Mouse (Mus musculus) brown adipose tissue, adult 24 weeks (tissue): ENCODE results near the gene Unk. TPM values are rescaled to one million over a fixed set of nuclear protein-coding genes. Genes with fewer than 3 reads are reported as not detected.

Source experiments
- H3K27ac ChIP-seq: fragments of 200-500 bp; replicated peaks from 2 replicates; pipeline ENCODE4 v1.5.1; 2012; ENCODE audit warnings: low read depth, mild to moderate bottlenecking, low read length
- H3K4me1 ChIP-seq: fragments of 200-500 bp; 2 replicates; pipeline ENCODE4 v1.6.1; 2012; ENCODE audit warnings: low read length, mixed read lengths; ENCODE audit not compliant: control insufficient read depth, insufficient read depth, insufficient read length
- H3K4me3 ChIP-seq: fragments of 200-500 bp; 2 replicates; pipeline ENCODE4 v1.5.1; 2012; ENCODE audit warnings: low read depth, mild to moderate bottlenecking, low read length, moderate library complexity; ENCODE audit not compliant: insufficient read depth
- polyA plus RNA-seq: library from polyadenylated mRNA; stranded (reverse); fragments of >200 nt; gene quantifications from 2 replicates; pipeline ENCODE4 v1.2.4, GENCODE M21; 2012; ENCODE audit not compliant: missing spikeins, insufficient read depth, insufficient read length

The Unk gene
- polyA plus RNA-seq, 1 experiment = 2.9 TPM

DNA sequence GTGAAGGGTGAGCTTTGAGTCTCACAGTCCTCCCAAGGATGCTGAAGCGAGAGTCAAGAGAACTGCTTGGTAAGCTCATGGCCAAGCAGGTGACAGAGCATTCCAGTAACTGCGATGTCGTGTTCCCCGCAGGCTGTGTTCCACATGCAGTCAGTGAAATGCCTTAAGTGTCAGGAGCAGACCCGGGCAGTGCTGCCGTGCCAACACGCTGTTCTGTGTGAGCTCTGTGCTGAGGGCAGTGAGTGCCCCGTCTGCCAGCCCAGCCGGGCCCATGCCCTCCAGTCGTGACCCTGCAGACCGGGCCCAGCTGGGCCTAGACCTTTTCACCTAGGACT, 29.5 kb downstream of the Unk start:
- Histone ChIP-seq H3K4me1 (no peaks in the 10 kb centered on the region), H3K4me3 (no peak overlapping the region), H3K27ac (no peak overlapping the region)

DNA sequence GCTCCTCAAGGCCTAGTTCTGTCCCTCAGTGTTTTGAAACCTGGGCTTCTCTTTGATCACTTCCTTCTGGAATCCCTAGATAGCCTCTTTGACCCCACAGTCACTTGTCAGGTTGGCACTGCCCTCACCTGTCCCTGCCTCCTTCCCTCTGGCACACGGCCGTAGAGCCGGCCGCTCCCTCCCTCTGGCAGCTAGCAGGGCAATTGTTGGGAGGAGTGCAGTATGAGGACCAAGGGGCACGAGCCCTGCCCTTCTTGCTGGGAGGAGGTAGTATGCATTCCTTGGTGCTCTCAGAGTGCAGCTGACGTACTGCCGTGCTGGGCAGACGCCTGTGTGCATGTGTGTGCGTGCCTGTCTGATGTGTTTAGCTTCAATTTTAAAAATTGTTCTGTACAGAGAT, 30.5 kb downstream of the Unk start:
- no peak overlapping the region for H3K4me3 ChIP-seq
- H3K27ac ChIP-seq = no peak overlapping the region
- H3K4me1 ChIP-seq = no peaks in the 10 kb centered on the region

DNA sequence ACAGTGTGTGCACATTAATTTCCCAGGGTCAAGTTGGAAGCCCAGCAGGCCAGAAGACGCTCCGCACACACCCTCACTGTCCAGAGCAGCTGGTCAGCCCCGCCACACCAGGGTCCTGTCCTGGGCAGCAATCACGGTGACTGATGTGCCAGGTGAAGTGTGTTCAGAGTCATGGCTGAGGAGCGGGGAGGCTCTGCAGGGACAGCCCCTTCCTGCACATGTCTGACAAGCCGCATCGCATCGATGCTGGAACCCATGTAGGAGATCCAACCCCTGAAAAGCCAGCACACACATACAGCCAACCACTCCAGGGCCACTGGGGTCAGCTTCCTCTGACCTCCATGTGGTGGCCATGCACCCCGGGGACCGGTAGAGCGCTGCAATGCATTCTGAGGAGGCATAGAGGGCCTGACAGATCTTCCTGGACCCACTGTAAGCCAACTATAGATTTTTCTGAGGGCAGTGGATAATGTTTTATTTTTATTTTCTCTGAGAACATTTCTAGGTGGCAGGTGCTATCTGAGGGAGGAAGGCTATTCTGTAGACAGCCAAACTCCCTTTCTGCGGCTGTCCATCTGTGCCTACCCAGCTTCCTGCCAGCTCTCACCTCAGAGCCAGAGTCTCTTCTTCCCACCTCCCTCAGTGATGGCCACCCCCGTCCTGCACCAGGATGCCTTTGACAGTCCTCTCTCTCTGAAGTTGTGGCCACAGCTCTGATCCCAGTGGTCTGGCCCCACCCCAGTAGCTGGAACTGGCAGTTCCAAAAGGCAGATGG, 31.7 kb downstream of the Unk start:
- no peaks in the 10 kb centered on the region for H3K4me1 ChIP-seq
- no peak overlapping the region for H3K4me3 ChIP-seq
- no peak overlapping the region for H3K27ac ChIP-seq

DNA sequence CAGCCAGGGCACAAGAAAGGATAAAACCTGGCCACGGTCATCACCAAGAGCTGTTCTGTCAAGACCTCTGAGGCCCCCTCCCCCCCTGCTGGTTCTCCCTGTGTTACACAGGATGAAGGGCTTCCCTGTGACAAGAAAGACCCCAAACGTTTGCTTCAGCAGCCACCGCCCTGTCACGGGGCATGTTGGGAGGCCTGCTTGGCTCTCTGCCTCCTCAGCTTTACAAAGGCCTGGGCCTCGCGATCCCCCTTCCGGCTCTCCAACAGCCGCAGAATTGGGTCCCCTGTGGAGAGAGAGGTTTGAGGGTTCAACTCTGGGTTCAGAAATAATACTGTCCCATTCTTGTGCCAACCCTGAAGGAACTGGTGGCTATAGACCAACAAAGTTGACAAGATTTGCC, 32.4 kb downstream of the Unk start:
- no peak overlapping the region for H3K27ac ChIP-seq
- no peaks in the 10 kb centered on the region for H3K4me1 ChIP-seq
- no peak overlapping the region for H3K4me3 ChIP-seq

DNA sequence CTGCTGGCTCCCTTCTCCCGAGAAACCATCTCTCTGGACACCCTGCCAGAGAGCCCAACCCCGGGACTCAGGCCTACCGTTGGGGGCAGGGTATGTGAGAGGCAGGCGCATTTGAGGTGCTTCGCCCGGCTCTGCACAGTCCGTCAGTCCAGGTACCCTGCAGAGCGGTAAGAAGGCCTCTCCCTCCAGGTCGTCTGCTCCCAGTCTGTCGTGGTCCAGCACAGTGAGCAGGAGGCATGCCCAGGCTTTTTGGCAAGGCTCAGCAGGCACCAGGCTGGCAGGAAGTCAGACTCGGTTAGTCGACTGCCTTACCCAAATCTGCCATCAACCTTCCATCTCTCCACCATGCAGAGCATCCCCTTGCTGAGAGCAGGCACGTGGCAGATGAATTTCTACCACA, 33.4 kb downstream of the Unk start:
- Histone ChIP-seq H3K4me1 (no peaks in the 10 kb centered on the region), H3K4me3 (no peak overlapping the region), H3K27ac (no peak overlapping the region)

DNA sequence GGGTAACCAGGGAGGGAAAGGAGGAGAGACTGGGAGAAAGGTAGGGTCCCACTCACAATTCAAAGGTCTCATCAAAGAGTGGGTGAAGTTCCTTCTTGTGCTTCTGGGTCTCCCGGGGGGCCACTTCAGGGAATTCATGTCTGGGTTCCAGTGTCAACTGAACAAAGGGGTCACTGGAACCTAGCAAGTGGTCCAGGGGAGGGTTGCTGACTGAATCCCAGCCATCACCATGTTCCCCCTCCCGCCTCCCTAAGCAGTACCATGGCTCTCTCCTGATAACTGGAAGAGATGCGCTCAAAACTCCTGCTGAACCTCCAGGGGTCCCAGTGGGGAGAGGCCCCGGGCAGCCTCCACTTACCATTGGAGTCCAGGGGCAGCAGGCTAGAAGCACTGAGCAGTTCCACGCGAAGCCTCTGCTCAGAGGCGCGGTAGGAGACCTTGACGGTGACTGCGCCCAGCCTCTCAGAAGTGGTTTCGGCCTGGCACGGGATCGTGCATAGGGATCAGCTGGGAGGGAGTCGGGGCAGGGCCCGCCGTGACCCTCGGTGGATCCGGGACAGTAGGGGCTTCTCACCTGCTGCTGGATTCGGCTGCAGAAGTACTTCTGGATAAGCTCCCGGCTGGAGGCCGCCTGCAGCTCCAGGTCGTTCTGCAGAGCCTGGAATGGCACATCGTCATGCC, 34.2 kb downstream of the Unk start:
- Histone ChIP-seq H3K27ac (no peak overlapping the region), H3K4me3 (no peak overlapping the region), H3K4me1 (no peaks in the 10 kb centered on the region)

DNA sequence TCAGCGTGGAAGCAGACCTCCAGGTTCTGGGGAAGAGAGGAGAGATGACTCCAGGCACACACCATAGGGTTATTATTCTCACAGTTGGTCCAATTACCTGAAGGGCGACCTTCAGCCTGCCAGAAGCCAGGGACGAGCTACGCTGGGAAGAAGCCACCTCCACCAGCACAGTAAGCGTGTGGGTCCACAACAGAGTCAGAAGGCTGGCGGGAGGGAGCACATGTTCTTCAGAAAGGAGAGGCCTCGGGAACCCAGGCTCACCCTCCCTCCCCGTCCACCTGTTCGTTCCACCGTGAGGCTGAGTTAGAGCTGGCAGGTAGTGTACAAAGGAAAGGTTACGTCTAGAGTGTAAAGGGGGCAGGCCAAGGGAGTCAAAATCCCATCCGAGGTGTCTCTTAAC, 35.2 kb downstream of the Unk start:
- H3K4me1 ChIP-seq = no peaks in the 10 kb centered on the region
- H3K27ac ChIP-seq = no peak overlapping the region
- no peak overlapping the region for H3K4me3 ChIP-seq

DNA sequence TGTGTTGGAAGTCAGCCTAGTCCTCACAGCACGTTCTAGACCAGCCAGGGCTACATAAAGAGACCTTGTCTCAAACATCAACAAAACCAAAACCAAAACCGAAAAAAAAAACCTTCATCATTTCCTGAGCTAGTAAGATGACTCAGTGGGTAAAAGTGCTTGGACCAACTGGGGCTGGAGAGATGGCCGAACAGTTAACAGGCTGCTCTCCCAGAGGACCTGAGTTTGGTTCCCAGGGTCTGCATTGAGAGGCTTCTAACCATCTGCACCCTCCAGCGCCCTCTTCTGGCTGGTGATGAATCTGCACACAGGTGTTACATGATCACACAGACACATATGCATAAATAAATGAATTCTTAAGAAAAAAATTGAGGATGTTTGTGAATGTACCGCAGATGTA, 41.4 kb downstream of the Unk start:
- Histone ChIP-seq H3K4me1 (no peaks in the 10 kb centered on the region), H3K27ac (no peak overlapping the region), H3K4me3 (no peak overlapping the region)

DNA sequence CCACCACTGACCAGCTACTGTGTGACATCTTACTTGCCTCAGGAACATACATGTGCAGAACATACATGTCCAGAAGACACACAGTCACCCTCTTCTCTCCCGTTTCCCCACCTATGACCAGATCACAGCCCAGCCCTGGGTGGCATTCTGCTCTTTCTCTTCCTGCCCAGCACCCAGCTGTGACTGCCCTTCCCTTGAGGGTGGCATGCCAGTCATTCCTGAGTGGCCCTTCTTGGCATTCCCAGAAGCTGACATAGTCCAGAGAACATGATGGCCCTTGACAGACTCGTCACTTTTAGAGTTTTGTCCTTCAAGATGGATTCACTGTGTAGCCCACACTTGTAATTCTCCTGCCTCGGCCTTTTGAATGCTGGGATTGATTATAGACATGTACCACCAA, 42.5 kb downstream of the Unk start:
- no peak overlapping the region for H3K4me3 ChIP-seq
- no peak overlapping the region for H3K27ac ChIP-seq
- no peaks in the 10 kb centered on the region for H3K4me1 ChIP-seq

DNA sequence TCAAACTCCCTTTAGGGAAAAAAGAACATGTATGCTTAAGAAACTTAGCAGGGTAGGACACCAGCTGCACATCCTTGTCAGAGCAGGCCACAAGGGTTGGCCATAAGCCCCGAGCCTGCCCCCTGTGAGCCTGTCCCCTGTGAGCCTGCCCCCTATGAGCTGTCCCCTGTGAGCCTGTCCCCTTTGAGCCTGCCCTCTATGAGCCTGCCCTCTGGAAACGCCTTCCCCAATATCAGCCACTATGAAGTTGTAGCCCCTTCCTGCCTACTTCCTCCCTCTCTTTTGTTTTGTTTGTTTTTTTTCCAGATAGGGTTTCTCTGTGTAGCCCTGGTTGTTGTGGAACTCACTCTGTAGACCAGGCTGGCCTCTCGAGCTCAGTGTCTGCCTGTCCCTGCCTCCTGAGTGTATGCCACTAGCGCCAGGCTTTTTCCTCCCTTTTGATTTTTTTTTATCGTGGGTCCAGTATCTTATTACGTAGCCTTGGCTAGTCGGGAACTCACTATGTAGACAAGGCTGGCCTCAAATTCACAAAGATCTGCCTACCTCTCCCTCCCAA, 44.4 kb downstream of the Unk start:
- Histone ChIP-seq H3K27ac (no peak overlapping the region), H3K4me1 (no peaks in the 10 kb centered on the region)

DNA sequence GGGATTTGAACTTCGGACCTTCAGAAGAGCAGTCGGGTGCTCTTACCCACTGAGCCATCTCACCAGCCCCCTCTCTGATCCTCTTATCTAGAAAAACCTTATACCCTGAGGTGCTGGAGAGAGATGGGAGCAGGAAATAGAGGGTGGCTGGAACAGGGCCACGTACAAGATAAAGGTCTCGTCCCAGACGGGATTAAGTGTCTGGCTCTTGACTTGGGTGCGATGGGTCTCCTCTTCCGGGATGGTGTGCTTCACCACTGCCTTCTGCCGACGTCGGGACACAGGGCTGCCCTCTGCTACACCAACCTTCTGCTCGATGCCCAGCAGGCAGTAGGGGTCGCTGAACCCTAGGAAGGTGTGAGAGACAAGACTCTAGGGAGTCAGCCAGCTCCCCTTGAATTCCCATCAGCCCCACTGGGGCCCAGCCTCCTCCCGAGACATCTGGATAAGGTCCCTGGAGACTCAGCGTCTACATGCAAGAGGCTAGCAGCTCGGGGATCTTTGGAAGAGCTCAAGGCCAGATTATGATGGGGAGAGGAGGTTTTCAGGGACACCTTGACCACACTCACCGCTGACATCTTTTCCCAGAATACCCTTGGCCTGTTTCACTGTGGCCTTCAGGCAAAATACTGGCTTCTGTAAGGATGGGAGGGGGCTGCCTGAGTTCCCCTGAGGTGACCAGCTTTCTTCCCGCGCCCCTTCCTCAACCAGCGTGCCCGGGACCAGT, 45.6 kb downstream of the Unk start:
- Histone ChIP-seq H3K4me1 (no peaks in the 10 kb centered on the region), H3K27ac (no peak overlapping the region), H3K4me3 (no peak overlapping the region)

More for the DNA sequence above, 44.4 kb downstream of the Unk start:
- H3K4me3 ChIP-seq = no peak overlapping the region

DNA sequence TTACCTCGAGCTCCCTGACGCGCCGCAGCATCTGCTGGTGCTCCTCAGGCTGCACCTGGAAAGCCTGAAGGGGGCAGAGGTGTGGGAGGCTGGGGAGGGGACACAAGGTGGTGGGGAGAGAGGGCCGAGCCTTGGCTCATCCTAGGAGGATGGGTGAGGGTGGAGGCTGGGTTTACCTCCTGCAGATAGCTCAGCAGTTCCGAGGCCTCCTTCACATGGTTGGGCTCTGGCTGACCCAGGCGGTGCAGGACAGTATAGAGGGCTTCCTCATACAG, 46.1 kb downstream of the Unk start:
- Histone ChIP-seq H3K4me3 (no peak overlapping the region), H3K4me1 (no peaks in the 10 kb centered on the region), H3K27ac (no peak overlapping the region)

DNA sequence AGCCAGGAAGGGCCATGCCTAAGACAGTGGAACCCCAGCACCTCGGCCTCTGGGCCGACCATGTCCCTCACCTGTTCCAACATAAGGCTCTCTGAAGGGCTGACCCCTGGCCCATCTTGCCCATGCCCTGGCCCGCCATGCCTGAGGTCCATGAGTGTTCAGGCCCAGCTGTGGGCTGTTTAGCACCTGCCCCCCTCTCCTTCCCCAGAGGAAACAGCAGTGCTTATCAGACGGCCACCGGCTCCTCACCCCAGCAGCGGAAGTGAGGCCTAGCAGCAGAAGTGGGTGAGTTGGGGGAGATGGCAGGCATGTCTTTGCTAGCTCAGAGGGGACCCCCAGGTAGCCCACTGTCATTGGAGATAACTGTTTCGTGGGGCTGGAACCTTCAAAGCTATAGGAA, 46.7 kb downstream of the Unk start:
- H3K27ac ChIP-seq = no peak overlapping the region
- peak overlapping the region; percentile 38; the same call in 1 of the 2 replicates for H3K4me3 ChIP-seq
- no peaks in the 10 kb centered on the region for H3K4me1 ChIP-seq

DNA sequence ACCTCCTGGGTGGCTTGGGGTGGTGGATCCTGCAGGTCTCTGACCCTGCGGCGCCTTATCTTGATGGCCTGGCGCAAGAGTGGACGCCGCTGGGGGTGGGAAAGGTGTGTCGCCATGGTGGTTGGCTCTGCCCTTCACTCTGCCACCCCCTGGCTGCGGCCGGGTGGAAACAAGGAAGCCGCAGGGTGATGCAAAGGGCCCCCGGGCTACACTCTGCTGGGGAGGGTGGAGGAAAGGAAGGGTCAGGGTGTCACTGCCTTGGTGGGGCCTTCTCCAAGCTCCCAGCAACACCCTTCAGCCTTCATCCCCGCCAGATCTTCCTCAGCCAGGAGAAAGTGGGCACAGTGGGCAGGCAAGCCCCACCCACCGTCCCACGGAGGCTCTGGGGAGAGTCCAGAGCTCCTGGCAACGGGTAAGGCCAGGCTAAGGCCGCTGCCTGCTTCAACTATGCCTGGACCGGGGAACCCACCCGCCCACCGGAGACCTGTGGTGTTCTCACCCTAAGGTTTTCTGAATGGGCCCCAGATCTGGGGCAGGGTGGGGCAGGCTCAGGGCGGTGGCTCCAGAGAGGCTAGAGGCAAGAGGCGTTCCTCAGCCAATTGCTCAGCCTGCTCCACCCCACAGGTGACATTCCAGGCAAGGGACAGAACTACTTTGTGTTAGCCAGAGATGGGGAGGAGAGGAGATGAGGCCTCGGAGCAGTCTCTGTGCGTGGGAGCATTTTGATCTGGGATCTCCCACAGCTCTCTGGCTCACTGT, 47.5 kb downstream of the Unk start, which contains the start of gene Unc13d:
Unc13d (minus strand) TSS at position 516 of the 759 bp plus-strand sequence.
- Histone ChIP-seq H3K4me1 (no peaks in the 10 kb centered on the region), H3K27ac (no peak within 1 kb of the TSS), H3K4me3 (peak within 1 kb of the TSS; percentile 38)

DNA sequence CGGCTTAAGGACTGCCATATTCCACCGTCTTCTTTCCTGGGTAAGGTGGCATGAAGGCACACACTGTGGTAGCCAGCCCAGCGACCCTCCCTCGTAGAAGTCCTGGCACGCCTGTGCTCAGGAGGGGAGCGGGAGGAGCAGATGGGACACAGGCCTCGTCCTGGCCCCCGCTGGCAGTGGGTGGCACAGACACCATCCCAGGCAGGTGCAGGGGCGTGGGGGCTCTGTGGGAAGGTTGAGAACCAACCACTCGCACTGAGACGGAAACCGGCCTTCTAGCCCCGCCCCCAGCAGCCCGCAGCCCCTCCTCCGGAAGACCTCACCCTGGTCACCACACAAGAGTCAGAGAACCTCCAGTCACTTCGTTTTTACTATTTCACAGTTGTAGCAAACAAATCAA, 48.1 kb downstream of the Unk start:
- Histone ChIP-seq H3K27ac (no peak overlapping the region), H3K4me1 (no peaks in the 10 kb centered on the region), H3K4me3 (peak overlapping the region; percentile 38)
